ENCODE assay signal across 8 mouse cellular contexts in genomic region chr7:48894152-48894551, GRCm38 (mm10). TPM values are rescaled to one million over a fixed set of nuclear protein-coding genes. Genes with fewer than 3 reads are reported as not detected.
DNase-seq lines count a peak whose midpoint lies in the region; ATAC-seq and TF ChIP-seq lines count a peak whose summit lies in the region.

No protein-coding gene starts in this region.

- no peaks in the 10 kb centered on the region for H3K27me3 ChIP-seq in Patski
- no peaks in the 10 kb centered on the region for H3K27me3 ChIP-seq in heart, embryonic 13.5 days (replicated peaks)

- H3K9me3 ChIP-seq in heart, embryonic 13.5 days: no peaks in the 10 kb centered on the region

- H3K4me2 ChIP-seq in heart, embryonic 13.5 days: no peak overlapping the region

- no peaks in the 10 kb centered on the region for H3K36me3 ChIP-seq in heart, embryonic 13.5 days

- CTCF ChIA-PET in Patski (lab: Charles Lee): interaction anchor here (0.8 to 4.1 kb wide), 24 partner anchors 11 to 233 kb away, joined by 3 to 29 read pairs (median 4); partner anchors contain the start of genes E2f8 and Nav2

- H3K27ac ChIP-seq in heart, embryonic 13.5 days (replicated peaks): 0 out of 2 replicates have a peak overlapping the region, but pooled peaks have one; percentile 87

- in situ Hi-C loops in Patski (cut with MboI; ENCODE audit: low pct_unique_long_range_greater_than_20kb): loop anchor here (5.0 to 25.0 kb wide), 4 partner anchors 201 to 541 kb away; no protein-coding TSS in a partner anchor

- H3K9ac ChIP-seq in heart, embryonic 13.5 days: no peak overlapping the region

- WGBS in heart, embryonic 13.5 days: 2% methylated on average over 6 of the region's 6 CpGs

- TF ChIP-seq CTCF in Patski (IDR thresholded peaks at IDR 0.05): peak; percentile 92

- POLR2A ChIA-PET in Patski (lab: Charles Lee): no interaction called here

- ATAC-seq in Patski: no peak
- ATAC-seq in heart, embryonic 13.5 days (ENCODE audit: extremely low read depth, insufficient number of reproducible peaks, low FRiP score, low TSS enrichment): no peak

- peaks cover 55% of the 10 kb centered on the region for H3K4me1 ChIP-seq in heart, embryonic 13.5 days

- DNase-seq in adrenal gland, adult (ENCODE audit: inconsistent age in 2 of 2, low spot score in 1 of 2): peak; percentile 54 to 86
- no peak for DNase-seq in adrenal gland, adult 8-10 months
- DNase-seq in Patski (ENCODE audit: low read depth, low spot score): no peak
- DNase-seq in cerebellum, postnatal 36 days: peak; percentile 74 to 82
- DNase-seq in layer of hippocampus, adult 9-10 months (ENCODE audit: low spot score): peak; percentile 65
- peak; percentile 83 for DNase-seq in lung, postnatal 36 days
- peak; percentile 73 for DNase-seq in right cerebral cortex, postnatal 25 days

- no peak overlapping the region for H3K4me3 ChIP-seq in heart, embryonic 13.5 days

RNA-seq across cellular contexts. Expression of gene E2f8, which starts 12.8 kb away (rescaled TPM):
- 1 to 10 TPM in 3 of 4 experiments, under 1 TPM in 1; 0.17 to 1.5 (median 1.3) TPM for total RNA-seq in adrenal gland, adult 8-10 months (2022)
- 8.7 TPM for polyA plus RNA-seq in Patski (2021)
- 18.6 and 19.9 TPM in 2 replicates for polyA plus RNA-seq in heart, embryonic 13.5 days (2015; fragmentation: Nextera tagmentation; extraction: Ambion mirVana)

RNA-seq across cellular contexts. Expression of gene Nav2, which starts 14.4 kb away (rescaled TPM):
- total RNA-seq in adrenal gland, adult 8-10 months (2022): 10 to 100 TPM in 2 of 4 experiments, 1 to 10 TPM in 2; 5.1 to 13.7 (median 9.1) TPM
- polyA plus RNA-seq in Patski (2021): 13.3 TPM
- 25.3 and 26.1 TPM in 2 replicates for polyA plus RNA-seq in heart, embryonic 13.5 days (2015; fragmentation: Nextera tagmentation; extraction: Ambion mirVana)

RNA-seq across cellular contexts. Expression of gene Csrp3, which starts 46.3 kb away (rescaled TPM):
- total RNA-seq in adrenal gland, adult 8-10 months (2022): not detected
- not detected for polyA plus RNA-seq in Patski (2021)
- polyA plus RNA-seq in heart, embryonic 13.5 days (2015; fragmentation: Nextera tagmentation; extraction: Ambion mirVana): 1,256 and 1,437 TPM in 2 replicates

Comparison
In these comparisons a context has a peak if more than half of its experiments do, and no peak if none do; other contexts are left out.
1. DNase-seq: peak in adrenal gland, adult (2 of 2), cerebellum, postnatal 36 days (2 of 2), layer of hippocampus, adult 9-10 months (single experiment), lung, postnatal 36 days (single experiment) and right cerebral cortex, postnatal 25 days (single experiment); none in adrenal gland, adult 8-10 months (single experiment) and Patski (single experiment).
2. RNA of gene Csrp3, which starts 46.3 kb away (polyA plus RNA-seq): 1,256 to 1,437 TPM in heart, embryonic 13.5 days; not detected in Patski (single experiment); every median in the first group is over 1,000 times any median in the second.